Mouse (Mus musculus) ES-E14 (cell line): Measurements from ENCODE around the gene Dnmt3b.

Experiments used
- CHD2 ChIP-seq: IDR thresholded peaks from 2 replicates; pipeline ENCODE4 v1.6.1; 2014; ENCODE audit warnings: mild to moderate bottlenecking, low read depth, low read length, inconsistent platforms
- ZC3H11A ChIP-seq: IDR thresholded peaks from 2 replicates; pipeline ENCODE4 v1.6.1; 2012; ENCODE audit warnings: low read depth, mild to moderate bottlenecking, inconsistent platforms, low read length, borderline replicate concordance
- ZNF384 ChIP-seq: IDR thresholded peaks from 2 replicates; pipeline ENCODE4 v1.6.1; 2012; ENCODE audit warnings: low read depth, low read length, inconsistent platforms

DNA sequence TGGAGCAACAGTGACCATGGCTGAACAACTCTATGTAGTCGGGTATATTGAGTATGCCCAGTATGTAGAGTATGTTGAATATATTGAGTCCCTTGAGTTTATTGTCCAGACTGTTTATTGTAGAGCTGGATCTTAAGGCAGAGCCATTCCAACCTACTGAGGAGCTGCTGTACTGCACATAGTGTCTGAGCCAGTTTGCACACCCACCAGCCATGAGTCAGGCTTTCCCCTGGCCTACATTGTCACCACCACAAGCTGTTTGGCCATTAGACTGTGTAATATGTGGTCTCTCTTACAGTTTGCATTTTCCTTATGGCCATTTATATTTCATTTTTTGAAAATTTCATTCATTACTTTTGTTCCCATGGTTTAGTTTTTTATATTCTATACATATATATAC, 30.7 kb downstream of the Dnmt3b start:
- TF ChIP-seq ZC3H11A: no peak
- no peak for TF ChIP-seq CHD2
- no peak for TF ChIP-seq ZNF384
